ENCODE assay signal across 9 mouse cellular contexts in genomic region chr19:28452951-28453520, GRCm38 (mm10).
DNase-seq lines count a peak whose midpoint lies in the region; ATAC-seq and TF ChIP-seq lines count a peak whose summit lies in the region.
"Had no signal": no experiment of that assay in that cellular context is flagged by ENCODE, and none has a peak within 500 bp of the region (broad histone marks: within the 10 kb centered on the region; RNA-seq: fewer than 3 reads in every experiment).

No protein-coding gene starts in this region.

- peak overlapping the region; percentile 19; the same call in 1 of the 2 replicates for H3K4me2 ChIP-seq in heart, embryonic 14.5 days (ENCODE audit: low read length)
- peak overlapping the region; percentile 27 for H3K4me2 ChIP-seq in forebrain, postnatal 0 days (ENCODE audit: low read depth)
- H3K4me2 ChIP-seq in liver, embryonic 12.5 days: no peak overlapping the region
- H3K4me2 ChIP-seq: embryonic facial prominence, embryonic 12.5 days had no signal

- no peaks in the 10 kb centered on the region for H3K9me3 ChIP-seq in heart, embryonic 14.5 days (ENCODE audit: control insufficient read depth, low read length)
- H3K9me3 ChIP-seq in forebrain, postnatal 0 days (ENCODE audit: low read length): no peaks in the 10 kb centered on the region
- H3K9me3 ChIP-seq in liver, embryonic 12.5 days (replicated peaks): no peaks in the 10 kb centered on the region
- H3K9me3 ChIP-seq: embryonic facial prominence, embryonic 12.5 days had no signal

- WGBS in heart, embryonic 14.5 days: 40% methylated on average over 12 of the region's 12 CpGs
- WGBS in forebrain, postnatal 0 days: 9% methylated on average over 12 of the region's 12 CpGs
- 62% methylated on average over 12 of the region's 12 CpGs for WGBS in liver, embryonic 12.5 days (ENCODE audit: insufficient replicate concordance)

- no peak for ATAC-seq in heart, embryonic 14.5 days (ENCODE audit: insufficient number of reproducible peaks, insufficient read depth, low FRiP score, low read depth)
- peak; percentile 86 for ATAC-seq in forebrain, postnatal 0 days
- ATAC-seq in liver, embryonic 12.5 days: no peak

- intact Hi-C loops in heart, postnatal 14 days (cut with DNase I): no loop called here
- intact Hi-C loops in left cerebral cortex, postnatal 4 days (cut with DNase I): no loop called here

- no peaks in the 10 kb centered on the region for H3K27me3 ChIP-seq in heart, embryonic 14.5 days (ENCODE audit: control insufficient read depth, insufficient read depth, low read length)
- H3K27me3 ChIP-seq in forebrain, postnatal 0 days (ENCODE audit: insufficient read depth, low read length): no peaks in the 10 kb centered on the region
- no peaks in the 10 kb centered on the region for H3K27me3 ChIP-seq in liver, embryonic 12.5 days (replicated peaks)
- H3K27me3 ChIP-seq: embryonic facial prominence, embryonic 12.5 days had no signal

- H3K36me3 ChIP-seq in heart, embryonic 14.5 days (ENCODE audit: control insufficient read depth, insufficient read depth, low read length): no peaks in the 10 kb centered on the region
- no peaks in the 10 kb centered on the region for H3K36me3 ChIP-seq in forebrain, postnatal 0 days (ENCODE audit: insufficient read depth)
- no peaks in the 10 kb centered on the region for H3K36me3 ChIP-seq in liver, embryonic 12.5 days
- H3K36me3 ChIP-seq: embryonic facial prominence, embryonic 12.5 days had no signal

- H3K4me3 ChIP-seq in heart, embryonic 14.5 days (ENCODE audit: control insufficient read depth in 1 of 2, insufficient read depth in 1 of 2, low read depth in 1 of 2, low read length in 2 of 2): no peak overlapping the region
- H3K4me3 ChIP-seq in forebrain, postnatal 0 days (ENCODE audit: low read depth, low read length): no peak overlapping the region
- H3K4me3 ChIP-seq in liver, embryonic 12.5 days: no peak overlapping the region
- H3K4me3 ChIP-seq: embryonic facial prominence, embryonic 12.5 days had no signal

- DNase-seq in heart, postnatal 14 days: no peak
- DNase-seq in forebrain, postnatal 0 days: peak; percentile 70
- DNase-seq in left cerebral cortex, postnatal 4 days: peak; percentile 40
- peak; percentile 52 to 74 for DNase-seq in right cerebral cortex, postnatal 10 days (ENCODE audit: low spot score in 2 of 2)
- DNase-seq in adrenal gland, adult (ENCODE audit: inconsistent age in 2 of 2, low spot score in 1 of 2): no peak
- DNase-seq in urinary bladder, postnatal 14 days (ENCODE audit: low spot score): no peak

- peaks cover 5 to 10% of the 10 kb centered on the region in 2 experiments; a peak in 3 of 4 replicates for H3K4me1 ChIP-seq in heart, embryonic 14.5 days (ENCODE audit: control insufficient read depth in 2 of 2, insufficient read depth in 2 of 2, low read length in 2 of 2)
- H3K4me1 ChIP-seq in forebrain, postnatal 0 days (ENCODE audit: insufficient read depth): peaks cover 18% of the 10 kb centered on the region
- no peaks in the 10 kb centered on the region for H3K4me1 ChIP-seq in liver, embryonic 12.5 days

- no peak for TF ChIP-seq CTCF in forebrain, postnatal 0 days (IDR thresholded peaks at IDR 0.05; ENCODE audit: low read depth)

- no peak overlapping the region for H3K9ac ChIP-seq in heart, embryonic 14.5 days (ENCODE audit: low read length)
- H3K9ac ChIP-seq in forebrain, postnatal 0 days: peak overlapping the region; percentile 3; the same call in 1 of the 2 replicates
- no peak overlapping the region for H3K9ac ChIP-seq in liver, embryonic 12.5 days
- H3K9ac ChIP-seq: embryonic facial prominence, embryonic 12.5 days had no signal

- no peak overlapping the region for H3K27ac ChIP-seq in heart, embryonic 14.5 days (replicated peaks in 1 of 2; ENCODE audit: control insufficient read depth in 1 of 2, insufficient read depth in 1 of 2, low read depth in 2 of 2, low read length in 2 of 2)
- H3K27ac ChIP-seq in forebrain, postnatal 0 days (ENCODE audit: low read depth, low read length): peak overlapping the region; percentile 81
- no peak overlapping the region for H3K27ac ChIP-seq in liver, embryonic 12.5 days
- H3K27ac ChIP-seq: embryonic facial prominence, embryonic 12.5 days had no signal

Comparison
In these comparisons a context has a peak if more than half of its experiments do, and no peak if none do; other contexts are left out.
1. DNase-seq: peak in forebrain, postnatal 0 days (single experiment), left cerebral cortex, postnatal 4 days (single experiment) and right cerebral cortex, postnatal 10 days (2 of 2); none in heart, postnatal 14 days (0 of 2), adrenal gland, adult (0 of 2) and urinary bladder, postnatal 14 days (single experiment).